Mouse (Mus musculus) CH12.LX (cell line): ENCODE measurements at regions not wholly inside any gene's neighbourhood (a gene's known extent, or its start where the extent isn't known, plus 50 kb on each side); places are given as distances from the start of the nearest gene placed in this dataset.

Experiments
- DNase-seq: peaks from one replicate; pipeline ENCODE4 v3.0.0-alpha.2; 2013; ENCODE audit errors: extremely low read depth
- H3K27ac ChIP-seq: 2 replicates; pipeline ENCODE4 v1.5.1; 2012; ENCODE audit warnings: low read depth, mild to moderate bottlenecking, control low read depth, moderate library complexity; ENCODE audit not compliant: insufficient read depth
- H3K27me3 ChIP-seq: replicated peaks from 2 replicates; pipeline ENCODE3; 2012; ENCODE audit warnings: inconsistent platforms
- H3K36me3 ChIP-seq, 2 experiments: replicated peaks in 1 of 2; 2 replicates each; pipeline versions ENCODE3 to v1.6.1; 2012; ENCODE audit warnings: inconsistent platforms in 1 of 2, low read length in 1 of 2, mild to moderate bottlenecking in 1 of 2, mixed read lengths in 1 of 2, moderate library complexity in 1 of 2; ENCODE audit not compliant: control insufficient read depth in 1 of 2, insufficient read depth in 1 of 2
- H3K4me1 ChIP-seq, 2 experiments: 2 replicates each; pipeline ENCODE4 v1.6.1; 2012; ENCODE audit warnings: inconsistent platforms in 1 of 2, moderate library complexity in 1 of 2; ENCODE audit not compliant: insufficient read depth in 2 of 2, control insufficient read depth in 1 of 2
- H3K4me2 ChIP-seq: 2 replicates; pipeline ENCODE4 v1.6.1; 2012; ENCODE audit warnings: low read depth, mild to moderate bottlenecking, control low read depth; ENCODE audit not compliant: poor library complexity, insufficient read depth, severe bottlenecking
- H3K4me3 ChIP-seq, 3 experiments: fragments of 150-350 bp in 1 of 3; sonication (generic) in 1 of 3; replicated peaks in 1 of 3; 2 replicates each; pipeline versions ENCODE3 to v1.5.1; 2011 to 2012; ENCODE audit warnings: low read depth in 2 of 3, low read length in 2 of 3, mild to moderate bottlenecking in 2 of 3, moderate library complexity in 2 of 3, control low read depth in 1 of 3, improper control_type of control experiment in 1 of 3, inconsistent platforms in 1 of 3, mixed read lengths in 1 of 3; ENCODE audit not compliant: poor library complexity in 1 of 3
- H3K79me2 ChIP-seq: replicated peaks from 2 replicates; pipeline ENCODE4 v1.6.1; 2012; ENCODE audit warnings: mild to moderate bottlenecking, moderate library complexity; ENCODE audit not compliant: control insufficient read depth, poor library complexity, insufficient read depth, severe bottlenecking; ENCODE audit errors: extremely low read depth
- H3K9ac ChIP-seq: 2 replicates; pipeline ENCODE4 v1.6.1; 2012; ENCODE audit warnings: low read depth, mild to moderate bottlenecking, control low read depth, moderate library complexity; ENCODE audit not compliant: insufficient read depth
- H3K9me3 ChIP-seq: replicated peaks from 2 replicates; pipeline ENCODE3; 2012; ENCODE audit warnings: low read length, inconsistent platforms, mixed read lengths
- CHD1 ChIP-seq: IDR thresholded peaks from 2 replicates; pipeline ENCODE4 v1.6.1; 2012; ENCODE audit warnings: low read depth, low read length, improper control_type of control experiment, inconsistent platforms
- CTCF ChIP-seq, 2 experiments: IDR thresholded peaks in 1 of 2; conservative IDR thresholded peaks in 1 of 2; 2 replicates each; pipeline ENCODE4 v1.5.1; 2011 to 2012; ENCODE audit warnings: low read depth in 2 of 2, low read length in 2 of 2, improper control_type of control experiment in 1 of 2, inconsistent platforms in 1 of 2, mild to moderate bottlenecking in 1 of 2, moderate library complexity in 1 of 2
- ELF1 ChIP-seq: IDR thresholded peaks from 2 replicates; pipeline ENCODE4 v1.6.1; 2014; ENCODE audit warnings: low read depth, mild to moderate bottlenecking, inconsistent platforms, low read length, improper control_type of control experiment
- EP300 ChIP-seq: IDR thresholded peaks from 2 replicates; pipeline ENCODE4 v1.6.1; 2011; ENCODE audit warnings: low read length, improper control_type of control experiment
- ETS1 ChIP-seq: conservative IDR thresholded peaks from 2 replicates; pipeline ENCODE4 v1.6.1; 2012; ENCODE audit warnings: low read depth, mild to moderate bottlenecking, inconsistent platforms, low read length, improper control_type of control experiment, moderate library complexity
- GABPA ChIP-seq: IDR thresholded peaks from 2 replicates; pipeline ENCODE4 v1.6.1; 2012; ENCODE audit warnings: low read depth, low read length, improper control_type of control experiment, inconsistent platforms; ENCODE audit not compliant: insufficient replicate concordance
- HCFC1 ChIP-seq: IDR thresholded peaks from 2 replicates; pipeline ENCODE4 v1.6.1; 2012; ENCODE audit warnings: low read depth, mild to moderate bottlenecking, inconsistent platforms, low read length, improper control_type of control experiment
- IRF4 ChIP-seq: IDR thresholded peaks from 2 replicates; pipeline ENCODE4 v1.6.1; 2014; ENCODE audit warnings: low read depth, mild to moderate bottlenecking, inconsistent platforms, low read length, improper control_type of control experiment
- KAT2A ChIP-seq: IDR thresholded peaks from 2 replicates; pipeline ENCODE4 v1.6.1; 2012; ENCODE audit warnings: low read length, improper control_type of control experiment, inconsistent platforms; ENCODE audit not compliant: insufficient replicate concordance
- MAFK ChIP-seq: IDR thresholded peaks from 2 replicates; pipeline ENCODE4 v1.6.1; 2011; ENCODE audit warnings: low read length, improper control_type of control experiment; ENCODE audit not compliant: insufficient replicate concordance
- MAX ChIP-seq: IDR thresholded peaks from 2 replicates; pipeline ENCODE4 v1.6.1; 2011; ENCODE audit warnings: low read length, improper control_type of control experiment
- MYC ChIP-seq: IDR thresholded peaks from 2 replicates; pipeline ENCODE4 v1.6.1; 2011; ENCODE audit warnings: low read depth, mild to moderate bottlenecking, improper control_type of control experiment, low read length
- NELFE ChIP-seq: IDR thresholded peaks from 2 replicates; pipeline ENCODE4 v1.6.1; 2011; ENCODE audit warnings: low read depth, low read length, improper control_type of control experiment
- PAX5 ChIP-seq: IDR thresholded peaks from 2 replicates; pipeline ENCODE4 v1.6.1; 2012; ENCODE audit warnings: low read length, inconsistent platforms, mixed read lengths
- POLR2AphosphoS2 ChIP-seq: IDR thresholded peaks from 2 replicates; pipeline ENCODE4 v1.6.1; 2011; ENCODE audit warnings: low read depth, low read length, improper control_type of control experiment
- RAD21 ChIP-seq: IDR thresholded peaks from 2 replicates; pipeline ENCODE4 v1.6.1; 2011; ENCODE audit warnings: low read depth, mild to moderate bottlenecking, low read length, improper control_type of control experiment, moderate library complexity
- SIN3A ChIP-seq: IDR thresholded peaks from 2 replicates; pipeline ENCODE4 v1.6.1; 2012; ENCODE audit warnings: low read length, improper control_type of control experiment, inconsistent platforms
- TBP ChIP-seq: conservative IDR thresholded peaks from 2 replicates; pipeline ENCODE4 v1.6.1; 2011; ENCODE audit warnings: low read depth, low read length, improper control_type of control experiment
- UBTF ChIP-seq: IDR thresholded peaks from 2 replicates; pipeline ENCODE4 v1.6.1; 2012; ENCODE audit warnings: low read depth, mild to moderate bottlenecking, inconsistent platforms, low read length, improper control_type of control experiment, moderate library complexity
- USF1 ChIP-seq: IDR thresholded peaks from 2 replicates; pipeline ENCODE4 v1.6.1; 2014; ENCODE audit warnings: low read depth, mild to moderate bottlenecking, inconsistent platforms, low read length, improper control_type of control experiment
- USF2 ChIP-seq: conservative IDR thresholded peaks from 2 replicates; pipeline ENCODE4 v1.6.1; 2011; ENCODE audit warnings: low read depth, low read length, improper control_type of control experiment
- ZNF384 ChIP-seq: IDR thresholded peaks from 2 replicates; pipeline ENCODE4 v1.6.1; 2012; ENCODE audit warnings: low read depth, low read length, improper control_type of control experiment, inconsistent platforms
- dilution Hi-C: fragments of 300-500 bp; cut with MboI; formaldehyde crosslinking; loops from 2 replicates; pipeline ENCODE4 v1.14.3; 2020; ENCODE audit warnings: low sequenced_read_pairs; ENCODE audit not compliant: extremely low pct_unique_long_range_greater_than_20kb, extremely low pct_ligation_motif_present
- in situ Hi-C: fragments of 300-500 bp; cut with MboI; formaldehyde crosslinking; loops from 3 replicates; pipeline ENCODE4 v1.14.3; 2019; ENCODE audit warnings: low sequenced_read_pairs, low pct_ligation_motif_present, low pct_unique_long_range_greater_than_20kb, mixed read lengths

- Histone ChIP-seq H3K4me1 (no peaks in the 10 kb centered on the region), H3K36me3 (no peaks in the 10 kb centered on the region), H3K4me2 (no peak overlapping the region), H3K27me3 (no peaks in the 10 kb centered on the region), H3K4me3 (no peak overlapping the region), H3K79me2 (no peaks in the 10 kb centered on the region), H3K9me3 (peaks cover 4% of the 10 kb centered on the region), H3K27ac (no peak overlapping the region), H3K9ac (no peak overlapping the region)
- in situ Hi-C loops: no loop called here
- dilution Hi-C loops: no loop called here
- no peak for DNase-seq
- TF ChIP-seq KAT2A (no peak), MAFK (no peak), IRF4 (no peak)
These were observed 151.1 kb upstream of the Tsc22d1 start for GRCm38 (mm10) chr14:76263682-76264081.

GRCm38 (mm10) chr14:76265819-76266218 lies 148.9 kb upstream of the Tsc22d1 start:
- dilution Hi-C loops: no loop called here
- H3K4me3 ChIP-seq: no peak overlapping the region
- in situ Hi-C loops: no loop called here
- peaks cover 4% of the 10 kb centered on the region for H3K9me3 ChIP-seq
- no peaks in the 10 kb centered on the region for H3K36me3 ChIP-seq
- no peaks in the 10 kb centered on the region for H3K27me3 ChIP-seq
- no peaks in the 10 kb centered on the region for H3K4me1 ChIP-seq
- TF ChIP-seq IRF4 (no peak), PAX5 (no peak), MYC (no peak), POLR2AphosphoS2 (no peak), ELF1 (no peak), ZNF384 (no peak), MAFK (no peak), HCFC1 (no peak), TBP (no peak)
- TF ChIP-seq, all 38 proteins: peak for 0
- H3K9ac ChIP-seq: no peak overlapping the region
- no peak overlapping the region for H3K4me2 ChIP-seq
- no peak overlapping the region for H3K27ac ChIP-seq
- no peak for DNase-seq
- no peaks in the 10 kb centered on the region for H3K79me2 ChIP-seq

- Histone ChIP-seq H3K79me2 (no peaks in the 10 kb centered on the region), H3K27me3 (no peaks in the 10 kb centered on the region), H3K4me1 (no peaks in the 10 kb centered on the region), H3K4me3 (no peak overlapping the region), H3K9ac (no peak overlapping the region), H3K4me2 (no peak overlapping the region), H3K9me3 (peaks cover 4% of the 10 kb centered on the region), H3K36me3 (no peaks in the 10 kb centered on the region), H3K27ac (no peak overlapping the region)
- no peak for DNase-seq
- TF ChIP-seq SIN3A (no peak), HCFC1 (no peak), MAFK (no peak), GABPA (no peak), IRF4 (no peak), MAX (no peak), CTCF (conservative IDR thresholded peaks at IDR 0.05 in 1 of 2, IDR thresholded peaks at IDR 0.05 in 1 of 2; ENCODE audit: low read depth in 2 of 2, low read length in 2 of 2) (no peak), ETS1 (no peak), USF2 (no peak), UBTF (no peak), RAD21 (no peak), PAX5 (no peak), CHD1 (no peak), EP300 (no peak), USF1 (no peak), NELFE (no peak)
- in situ Hi-C loops (no loop called here), dilution Hi-C loops (no loop called here)
These were observed 148.5 kb upstream of the Tsc22d1 start for GRCm38 (mm10) chr14:76266249-76266648.
